Mouse (Mus musculus) spleen, adult 2 months (tissue): ENCODE measurements around the gene G430095P16Rik. TPM values are rescaled to one million over a fixed set of nuclear protein-coding genes. Genes with fewer than 3 reads are reported as not detected.

ENCODE experiments used
- DNase-seq, 2 experiments: peaks; one replicate each; pipeline versions ENCODE4 v3.0.0 to v3.0.0-alpha.2; 2012 to 2021; ENCODE audit warnings: low spot score in 2 of 2, low read depth in 1 of 2
- H3K27ac ChIP-seq: fragments of 200-500 bp; 2 replicates; pipeline ENCODE4 v1.5.1; 2012; ENCODE audit warnings: low read length, inconsistent platforms; ENCODE audit not compliant: insufficient read depth
- H3K27me3 ChIP-seq: fragments of 200-500 bp; 2 replicates; pipeline ENCODE4 v1.6.1; 2012; ENCODE audit warnings: mild to moderate bottlenecking, moderate library complexity, low read length, inconsistent platforms; ENCODE audit not compliant: control insufficient read depth, insufficient read depth
- H3K36me3 ChIP-seq: fragments of 200-500 bp; 2 replicates; pipeline ENCODE4 v1.6.1; 2012; ENCODE audit warnings: mild to moderate bottlenecking, low read length, inconsistent platforms; ENCODE audit not compliant: control insufficient read depth, insufficient read depth
- H3K4me1 ChIP-seq: fragments of 200-500 bp; 2 replicates; pipeline ENCODE4 v1.6.1; 2011; ENCODE audit warnings: inconsistent platforms; ENCODE audit not compliant: control insufficient read depth, insufficient read depth, insufficient read length
- H3K4me3 ChIP-seq: fragments of 200-500 bp; 2 replicates; pipeline ENCODE4 v1.5.1; 2011; ENCODE audit warnings: mild to moderate bottlenecking, inconsistent platforms; ENCODE audit not compliant: insufficient read depth, insufficient read length; ENCODE audit errors: extremely low read depth
- CTCF ChIP-seq: fragments of 200-500 bp; IDR thresholded peaks from 2 replicates; pipeline ENCODE4 v1.5.1; 2011; ENCODE audit warnings: mild to moderate bottlenecking, inconsistent platforms; ENCODE audit not compliant: insufficient read depth, insufficient read length, insufficient replicate concordance; ENCODE audit errors: extremely low read depth
- POLR2A ChIP-seq: fragments of 200-500 bp; IDR thresholded peaks from 2 replicates; pipeline ENCODE4 v1.6.1; 2011; ENCODE audit warnings: low read depth, low read length, inconsistent platforms
- WGBS: fragments of 180-500 bp; shearing (Covaris S2); methylation state at CpG from one replicate; pipeline ENCODE4 v1.1.7; 2018; 5-methylcytosine and 5-hydroxymethylcytosine counted together
- polyA plus RNA-seq: library from polyadenylated mRNA; depleted of rRNA; stranded (reverse); fragments of >200 nt; gene quantifications from 2 replicates; pipeline ENCODE4 v1.2.3, GENCODE M21; 2012

Gene G430095P16Rik
- polyA plus RNA-seq, 1 experiment = 4.5 TPM

GRCm38 (mm10) chr8:84698288-84698687, 24.5 kb upstream of the G430095P16Rik start:
- TF ChIP-seq POLR2A = no peak
- no peak for TF ChIP-seq CTCF

GRCm38 (mm10) chr8:84698929-84699401, 23.8 kb upstream of the G430095P16Rik start:
- DNase-seq = no peak
- Histone ChIP-seq H3K27me3 (no peaks in the 10 kb centered on the region), H3K4me3 (no peak overlapping the region), H3K27ac (peak overlapping the region; percentile 83), H3K4me1 (peaks cover 29% of the 10 kb centered on the region), H3K36me3 (peaks cover 6% of the 10 kb centered on the region)
- WGBS = 66% methylated on average over 9 of the region's 9 CpGs
- no peak for TF ChIP-seq POLR2A
- no peak for TF ChIP-seq CTCF

More at GRCm38 (mm10) chr8:84698288-84698687, 24.5 kb upstream of the G430095P16Rik start:
- Histone ChIP-seq H3K36me3 (peaks cover 6% of the 10 kb centered on the region), H3K4me3 (no peak overlapping the region), H3K4me1 (peaks cover 24% of the 10 kb centered on the region; the same call in 1 of the 2 replicates), H3K27ac (no peak overlapping the region), H3K27me3 (no peaks in the 10 kb centered on the region)
- WGBS = 89% methylated on average over 5 of the region's 5 CpGs
- no peak for DNase-seq

DNA sequence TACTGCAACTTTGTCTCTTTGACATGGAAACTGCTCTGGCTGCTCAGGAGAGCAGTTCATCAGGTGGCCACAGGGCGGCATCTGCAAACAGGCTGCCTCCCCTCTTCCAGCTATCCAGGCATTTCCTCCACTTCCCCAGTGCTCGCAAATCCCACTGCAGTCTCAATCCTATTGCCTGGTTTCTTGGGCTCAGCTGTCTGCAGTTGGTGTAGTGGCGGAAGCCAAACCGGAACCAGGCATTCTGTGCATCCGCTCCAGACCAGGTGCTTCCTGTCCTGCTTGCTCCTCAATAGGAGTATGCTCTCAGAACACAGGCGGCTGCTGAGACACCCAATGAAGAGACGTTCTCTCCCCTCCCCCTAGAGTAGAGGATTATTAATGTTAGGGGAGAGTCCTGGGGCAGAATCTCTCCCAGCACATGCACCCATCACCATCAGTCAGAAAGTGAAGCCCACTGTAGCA, 22.9 kb upstream of the G430095P16Rik start:
- Histone ChIP-seq H3K4me1 (peaks cover 33% of the 10 kb centered on the region), H3K36me3 (peaks cover 8% of the 10 kb centered on the region), H3K27me3 (no peaks in the 10 kb centered on the region), H3K4me3 (no peak overlapping the region), H3K27ac (peak overlapping the region; percentile 83)
- TF ChIP-seq CTCF (peak; percentile 42; the same call in 1 of the 2 replicates), POLR2A (no peak)
- 9% methylated on average over 7 of the region's 7 CpGs for WGBS
- DNase-seq = peak in 1 of 2 experiments; percentile 65

- Histone ChIP-seq H3K4me3 (no peak overlapping the region), H3K36me3 (peaks cover 8% of the 10 kb centered on the region), H3K27me3 (no peaks in the 10 kb centered on the region), H3K4me1 (peaks cover 38% of the 10 kb centered on the region), H3K27ac (peak overlapping the region; percentile 83)
- WGBS = 19% methylated on average over 5 of the region's 5 CpGs
- TF ChIP-seq POLR2A (no peak), CTCF (no peak)
- DNase-seq = no peak
Observed at GRCm38 (mm10) chr8:84700526-84700925, 22.3 kb upstream of the G430095P16Rik start.

GRCm38 (mm10) chr8:84700941-84701911, 21.6 kb upstream of the G430095P16Rik start, which contains the start of gene Lyl1:
Gene Lyl1 (plus strand): TSS chr8:84701457.
- peak within 1 kb of the TSS; percentile 84 for H3K4me3 ChIP-seq
- peak; percentile 77 to 78 for DNase-seq
- TF ChIP-seq CTCF (no peak), POLR2A (peak; percentile 59)
- H3K36me3 ChIP-seq = peaks cover 8% of the 10 kb centered on the region
- H3K27me3 ChIP-seq = no peaks in the 10 kb centered on the region
- 3% methylated on average over 34 of the region's 34 CpGs for WGBS
- H3K27ac ChIP-seq = peak within 1 kb of the TSS; percentile 98
- H3K4me1 ChIP-seq = peaks cover 40% of the 10 kb centered on the region

- 14% methylated on average over 9 of the region's 9 CpGs for WGBS
- no peak for DNase-seq
- Histone ChIP-seq H3K4me3 (peak overlapping the region; percentile 84), H3K27me3 (peaks cover 3% of the 10 kb centered on the region; the same call in 1 of the 2 replicates), H3K27ac (peak overlapping the region; percentile 98), H3K36me3 (peaks cover 5% of the 10 kb centered on the region; the same call in 1 of the 2 replicates), H3K4me1 (peaks cover 50% of the 10 kb centered on the region)
- TF ChIP-seq POLR2A = no peak
- TF ChIP-seq CTCF = no peak
Observed at GRCm38 (mm10) chr8:84702561-84702960, 20.2 kb upstream of the G430095P16Rik start.
